In the genomic region with DNA sequence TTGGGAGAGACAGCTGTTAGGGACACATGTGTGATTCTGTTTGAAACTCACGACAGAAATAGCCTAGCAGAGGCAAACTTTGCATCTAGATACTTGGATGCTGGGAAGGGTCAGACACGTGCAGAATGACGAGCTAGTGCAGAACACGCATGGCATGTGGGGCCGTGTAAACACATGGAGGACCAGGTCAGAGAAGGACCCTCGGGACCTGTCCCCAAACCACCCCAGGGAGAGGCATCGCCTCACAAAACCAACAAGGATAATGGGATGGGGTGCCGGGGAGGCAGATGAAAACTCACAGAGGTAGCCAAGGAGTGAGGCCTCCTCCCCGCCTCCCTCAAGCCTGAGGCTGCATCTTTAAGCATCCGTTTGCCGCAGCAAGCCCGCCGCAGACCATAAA, we compare ENCODE assay signal across 14 mouse cellular contexts.
DNase-seq lines count a peak whose midpoint lies in the region; ATAC-seq lines count a peak whose summit lies in the region.
"Had no signal": no experiment of that assay in that cellular context is flagged by ENCODE, and none has a peak within 500 bp of the region (broad histone marks: within the 10 kb centered on the region; RNA-seq: fewer than 3 reads in every experiment).

No protein-coding gene starts in this region.

- WGBS in kidney, embryonic 16.5 days: 52% methylated on average over 13 of the region's 13 CpGs
- WGBS in neural tube, embryonic 13.5 days: 53% methylated on average over 13 of the region's 13 CpGs

- peaks cover 6% of the 10 kb centered on the region; the same call in 1 of the 2 replicates for H3K9me3 ChIP-seq in kidney, embryonic 16.5 days (ENCODE audit: low read length)
- H3K9me3 ChIP-seq in neural tube, embryonic 13.5 days: no peaks in the 10 kb centered on the region
- H3K9me3 ChIP-seq: embryonic facial prominence, embryonic 12.5 days; forebrain, embryonic 12.5 days; midbrain, embryonic 15.5 days had no signal

- peak overlapping the region; percentile 56; the same call in 1 of the 2 replicates for H3K27ac ChIP-seq in kidney, embryonic 16.5 days (ENCODE audit: low read length)
- H3K27ac ChIP-seq in neural tube, embryonic 13.5 days (replicated peaks): peak overlapping the region; percentile 28; the same call in 1 of the 2 replicates
- H3K27ac ChIP-seq: forebrain, embryonic 12.5 days; midbrain, embryonic 15.5 days had no signal

- H3K9ac ChIP-seq in kidney, embryonic 16.5 days (replicated peaks; ENCODE audit: low read length): no peak overlapping the region
- H3K9ac ChIP-seq in neural tube, embryonic 13.5 days: no peak overlapping the region
- H3K9ac ChIP-seq: embryonic facial prominence, embryonic 12.5 days; forebrain, embryonic 12.5 days; heart, embryonic 12.5 days; midbrain, embryonic 15.5 days had no signal

- no peaks in the 10 kb centered on the region for H3K27me3 ChIP-seq in kidney, embryonic 16.5 days (ENCODE audit: insufficient read depth, low read length)
- no peaks in the 10 kb centered on the region for H3K27me3 ChIP-seq in neural tube, embryonic 13.5 days
- H3K27me3 ChIP-seq: embryonic facial prominence, embryonic 12.5 days; forebrain, embryonic 12.5 days; heart, embryonic 12.5 days; midbrain, embryonic 15.5 days had no signal

- no peak for DNase-seq in kidney, postnatal 36 days
- DNase-seq in neural tube, embryonic 10.5 days (ENCODE audit: extremely low spot score, low spot score): no peak
- DNase-seq in lung, postnatal 4 days: peak; percentile 29 to 59
- DNase-seq in Muller cell, postnatal 12 days (ENCODE audit: inconsistent ontology term): no peak
- DNase-seq in liver: no peak
- DNase-seq: adrenal gland, postnatal 36 days; retina, postnatal 1 day had no signal

- no peak overlapping the region for H3K4me2 ChIP-seq in kidney, embryonic 16.5 days (replicated peaks; ENCODE audit: low read depth, low read length)
- no peak overlapping the region for H3K4me2 ChIP-seq in neural tube, embryonic 13.5 days
- H3K4me2 ChIP-seq: embryonic facial prominence, embryonic 12.5 days; forebrain, embryonic 12.5 days; heart, embryonic 12.5 days; midbrain, embryonic 15.5 days had no signal

- H3K4me1 ChIP-seq in kidney, embryonic 16.5 days (ENCODE audit: insufficient read depth, low read length): peaks cover 23% of the 10 kb centered on the region
- H3K4me1 ChIP-seq in neural tube, embryonic 13.5 days (replicated peaks): peaks cover 33% of the 10 kb centered on the region

- no peak for ATAC-seq in kidney, embryonic 16.5 days (ENCODE audit: low FRiP score, low TSS enrichment)
- no peak for ATAC-seq in neural tube, embryonic 13.5 days (ENCODE audit: low read depth)
- ATAC-seq: CD4-positive, CD25-positive, alpha-beta regulatory T cell, adult 4 months; midbrain, embryonic 15.5 days had no signal

- no peaks in the 10 kb centered on the region for H3K36me3 ChIP-seq in kidney, embryonic 16.5 days (ENCODE audit: insufficient read depth, low read length)
- H3K36me3 ChIP-seq in neural tube, embryonic 13.5 days: no peaks in the 10 kb centered on the region
- H3K36me3 ChIP-seq: embryonic facial prominence, embryonic 12.5 days; forebrain, embryonic 12.5 days; heart, embryonic 12.5 days; midbrain, embryonic 15.5 days had no signal

- no peak overlapping the region for H3K4me3 ChIP-seq in kidney, embryonic 16.5 days (ENCODE audit: low read length)
- no peak overlapping the region for H3K4me3 ChIP-seq in neural tube, embryonic 13.5 days
- H3K4me3 ChIP-seq: embryonic facial prominence, embryonic 12.5 days; forebrain, embryonic 12.5 days; heart, embryonic 12.5 days; midbrain, embryonic 15.5 days had no signal

Comparison
In these comparisons a context has a peak if more than half of its experiments do, and no peak if none do; other contexts are left out.
1. DNase-seq: peak in lung, postnatal 4 days (2 of 2); none in kidney, postnatal 36 days (0 of 2), neural tube, embryonic 10.5 days (single experiment), Muller cell, postnatal 12 days (single experiment) and liver (single experiment).